Mouse (Mus musculus) liver, postnatal 0 days (tissue): ENCODE measurements at regions not wholly inside any gene's neighbourhood (a gene's known extent, or its start where the extent isn't known, plus 50 kb on each side); places are given as distances from the start of the nearest gene placed in this dataset.

ENCODE experiments used
- CTCF ChIP-seq: sonication (generic); IDR thresholded peaks from 2 replicates; pipeline ENCODE4 v1.5.1; 2016; ENCODE audit warnings: antibody characterized with exemption, low read depth
- EP300 ChIP-seq: IDR thresholded peaks from 2 replicates; pipeline ENCODE4 v1.6.1; 2016; ENCODE audit warnings: antibody characterized with exemption, low read depth, mild to moderate bottlenecking

GRCm38 (mm10) chr9:94021293-94021903, 516.5 kb downstream of the 1190002N15Rik start:
- TF ChIP-seq EP300 (no peak), CTCF (no peak)
